Mouse (Mus musculus): ENCODE results near the gene Gbe1.

The Gbe1 gene

DNA sequence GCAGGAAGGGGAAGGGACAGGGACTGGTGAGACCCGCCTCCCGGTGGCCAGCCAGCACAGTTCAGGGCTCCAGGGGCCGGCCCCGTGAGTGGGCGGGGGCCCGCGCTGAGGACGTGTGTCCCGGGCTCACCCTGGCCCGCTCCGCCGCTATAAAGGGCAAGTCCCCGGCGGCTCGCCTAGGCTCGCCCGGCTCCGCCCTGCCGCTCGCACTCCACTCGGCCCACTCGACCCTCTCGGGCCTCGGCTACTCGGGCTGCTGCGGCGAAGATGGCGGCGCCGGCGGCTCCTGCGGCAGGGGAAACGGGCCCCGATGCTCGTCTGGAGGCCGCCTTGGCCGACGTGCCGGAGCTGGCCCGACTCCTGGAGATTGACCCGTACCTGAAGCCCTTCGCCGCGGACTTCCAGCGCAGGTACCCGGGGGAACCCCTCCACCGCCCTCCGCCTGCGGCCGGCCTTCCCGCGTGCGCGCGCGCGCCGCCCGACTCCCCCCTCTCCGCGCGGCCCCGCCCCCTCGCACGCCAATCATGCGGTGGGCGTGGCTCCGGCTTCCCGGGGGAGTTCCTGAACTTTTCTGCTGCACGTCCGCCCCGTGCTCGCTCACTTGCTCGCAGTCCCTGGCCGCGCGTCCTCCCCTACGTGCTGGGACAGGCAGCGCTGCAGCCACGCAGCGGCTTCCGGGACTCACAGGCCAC is at the start of gene Gbe1:
Gene Gbe1, plus strand, starts transcription at position 64 of the 692 bp plus-strand sequence.
- peak; percentile 96 for DNase-seq

GRCm38 (mm10) chr16:70310691-70311090 is 3.1 kb upstream of the Gbe1 start:
- DNase-seq: no peak

DNA sequence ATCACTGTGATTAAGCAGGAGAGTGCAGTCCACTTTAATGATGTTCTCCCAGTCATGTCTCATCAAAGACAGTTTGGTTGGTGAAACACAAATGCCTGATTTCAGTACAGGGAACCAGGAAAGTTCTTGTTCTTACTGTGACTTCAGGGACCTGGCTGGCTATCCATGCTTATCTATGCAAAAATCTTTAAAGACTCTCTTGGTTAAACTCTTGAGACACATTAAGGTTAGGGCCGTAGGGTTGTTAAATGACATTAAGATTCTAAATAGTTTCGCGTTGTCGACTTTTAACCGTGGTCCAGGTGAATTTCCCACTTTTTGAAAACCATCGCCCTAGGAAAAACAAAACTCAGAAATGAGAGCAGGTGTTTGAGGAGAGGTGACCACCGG is 258 bp upstream of the Gbe1 start:
- no peak for DNase-seq

DNA sequence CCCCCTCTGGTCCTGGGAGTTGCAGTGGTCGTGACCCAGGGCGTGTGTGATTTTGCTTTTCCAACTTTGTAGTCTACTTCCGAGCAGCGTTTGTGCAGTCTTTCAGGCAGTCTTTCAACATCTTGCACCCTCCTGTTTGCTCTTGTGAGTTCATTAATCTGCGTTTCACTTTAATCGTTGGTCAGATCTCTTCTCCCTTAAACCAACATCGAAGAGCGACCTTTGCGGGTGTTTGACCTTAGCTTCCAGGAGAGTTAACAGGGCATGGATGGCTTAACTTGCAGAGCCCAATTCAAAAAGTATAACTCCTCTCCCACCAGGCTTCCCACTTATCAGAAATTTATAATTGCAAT is 805 bp downstream of the Gbe1 start:
- DNase-seq: no peak

DNA sequence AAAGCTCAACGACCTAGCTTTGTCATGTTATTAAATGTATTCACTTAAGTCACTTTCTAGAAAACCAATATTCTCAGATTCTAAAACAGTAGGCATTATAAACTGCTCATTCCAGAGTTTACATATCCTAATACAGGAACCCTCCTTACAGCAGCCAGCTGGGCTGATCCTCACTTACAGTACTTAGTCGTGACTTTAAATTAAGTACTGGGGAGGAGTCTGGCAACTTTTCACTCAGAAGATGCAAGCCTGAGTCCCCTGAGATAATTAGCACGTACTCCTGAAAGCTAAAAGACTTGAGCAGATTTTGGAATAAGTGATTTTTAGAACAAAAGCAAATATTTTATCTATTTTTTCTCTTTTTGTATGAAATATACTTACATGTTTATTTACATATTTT is 1.5 kb downstream of the Gbe1 start:
- no peak for DNase-seq

DNA sequence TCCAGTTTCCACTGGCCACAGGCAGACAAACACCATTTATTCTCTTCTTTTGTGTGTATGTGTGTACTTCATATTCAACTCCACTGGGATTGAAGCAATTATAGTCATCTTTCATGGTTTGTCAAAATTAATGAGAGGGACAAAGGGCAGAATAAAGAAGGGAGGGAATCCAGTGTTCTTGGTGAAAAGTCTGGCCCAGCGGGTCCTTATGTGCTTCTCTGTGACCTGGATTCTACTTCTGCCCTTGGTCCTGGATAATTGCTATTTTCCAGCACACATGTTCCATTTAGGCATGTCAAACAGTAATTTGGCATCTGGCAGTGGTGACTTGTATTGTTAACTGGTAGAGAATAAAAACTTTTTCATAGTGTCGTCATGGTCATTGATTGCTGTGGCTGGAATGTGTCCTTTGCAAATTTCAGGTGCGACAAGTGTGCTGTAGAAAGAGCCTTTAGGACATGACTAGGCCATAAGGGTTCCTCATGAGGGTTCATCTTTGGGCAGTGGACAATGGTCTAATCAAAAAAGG is 2.2 kb downstream of the Gbe1 start:
- DNase-seq: no peak

DNA sequence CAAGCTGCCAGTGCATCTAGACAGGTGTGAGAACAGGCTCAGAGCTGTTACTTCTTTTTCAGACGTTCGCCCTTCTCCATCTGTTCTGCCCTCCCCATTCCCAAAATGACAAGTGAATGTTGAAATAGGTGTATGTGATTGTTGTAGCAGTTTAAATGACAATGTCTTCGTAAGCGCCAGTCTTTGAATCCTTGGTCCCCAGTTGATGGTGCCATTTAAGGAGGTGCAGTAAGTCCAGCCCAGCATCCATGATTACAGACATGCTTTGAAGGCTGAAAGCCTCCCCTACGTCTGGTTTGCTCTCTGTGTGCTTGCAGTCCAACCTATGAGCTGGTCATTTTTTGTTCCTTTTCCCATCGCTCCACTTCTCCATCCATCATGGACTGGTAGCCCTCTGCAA is 5.6 kb downstream of the Gbe1 start:
- DNase-seq: no peak

DNA sequence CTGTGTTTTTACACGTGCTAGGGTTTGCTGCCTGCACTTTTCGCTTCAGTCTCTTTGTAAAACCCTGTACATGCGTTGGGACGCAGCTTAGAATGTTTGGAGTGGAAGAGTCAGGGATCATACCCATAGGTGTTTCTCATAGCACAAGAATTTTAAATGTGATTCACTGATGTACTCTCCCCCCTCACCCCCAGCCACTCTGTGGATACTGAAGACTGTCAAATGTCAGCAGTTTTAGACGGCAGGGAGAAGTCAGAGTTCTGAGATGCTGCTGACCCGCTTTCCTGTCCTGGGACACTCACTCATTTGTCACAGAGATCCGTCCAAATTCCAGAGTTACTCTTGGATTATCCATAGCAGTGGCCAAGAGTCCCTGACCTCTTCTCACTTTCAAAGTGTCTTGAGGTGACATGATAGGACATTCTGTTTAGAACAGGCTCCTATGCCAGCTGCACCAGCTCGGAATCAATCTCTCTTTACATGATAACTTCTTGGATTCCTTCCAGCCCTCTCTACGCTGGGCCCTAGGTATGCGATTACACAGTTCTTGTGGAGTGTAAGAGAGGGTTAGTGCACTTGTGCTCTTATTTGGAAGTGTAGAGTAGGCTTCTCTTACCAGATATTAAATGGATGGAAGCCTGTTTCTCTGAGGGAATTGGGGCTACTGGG is 7.0 kb downstream of the Gbe1 start:
- DNase-seq: no peak

GRCm38 (mm10) chr16:70326339-70326948 is 12.7 kb downstream of the Gbe1 start:
- no peak for DNase-seq

DNA sequence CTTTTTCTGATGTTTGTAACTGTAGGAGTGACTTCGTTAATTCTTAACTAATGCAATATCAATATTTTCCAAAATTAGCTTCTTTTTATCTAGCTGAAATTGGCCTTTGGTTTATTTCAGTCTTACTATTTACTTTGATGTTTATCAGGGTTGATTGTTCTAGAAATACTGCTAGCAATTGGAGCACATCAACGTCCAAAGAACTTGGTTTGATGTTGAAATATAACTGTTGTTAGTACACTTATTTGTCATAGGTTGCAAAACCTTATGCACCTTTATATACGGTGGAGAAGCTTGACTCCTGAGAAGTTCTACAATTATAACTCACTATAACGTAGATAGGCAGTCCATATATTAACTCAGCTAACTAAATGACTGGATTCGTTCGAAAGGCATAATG is 14.8 kb downstream of the Gbe1 start:
- DNase-seq: no peak

DNA sequence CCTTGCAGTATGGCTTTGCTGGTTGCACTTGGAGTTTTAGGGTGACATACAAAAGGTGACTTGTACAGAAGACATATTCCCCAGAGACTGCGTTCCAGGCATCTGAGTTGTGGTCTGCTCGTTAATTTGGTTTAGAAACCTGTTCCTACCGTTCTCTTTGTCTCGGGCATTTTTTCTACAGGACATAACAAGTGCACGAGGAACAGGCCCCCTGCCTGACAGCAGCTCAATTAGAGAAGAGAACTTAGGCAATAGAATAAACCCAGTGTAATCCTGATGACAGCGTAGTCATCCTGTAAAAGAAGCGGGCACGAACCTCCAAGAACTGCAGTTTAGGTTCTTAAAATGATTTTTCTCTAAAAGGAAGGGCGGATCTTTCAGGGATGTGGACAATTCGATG is 15.3 kb downstream of the Gbe1 start:
- DNase-seq: no peak

DNA sequence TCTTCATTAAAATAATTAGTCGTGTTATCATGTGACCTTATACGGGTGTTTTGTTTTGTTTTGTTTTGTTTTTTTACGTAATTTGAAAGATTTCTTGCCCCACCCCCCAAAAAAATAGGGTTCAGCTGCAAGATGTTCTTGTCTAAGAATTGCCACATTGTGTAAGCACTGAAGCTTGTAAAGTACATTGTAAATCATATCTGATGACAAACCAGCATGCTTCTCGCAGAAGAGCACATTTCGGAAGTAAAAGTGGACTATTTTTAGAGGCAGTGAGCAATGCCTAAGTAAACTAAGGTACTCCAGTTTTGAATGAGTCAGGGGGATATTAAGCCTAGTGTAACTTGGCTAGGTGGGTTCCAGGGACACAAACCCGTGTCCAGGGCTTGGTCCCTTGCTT is 15.7 kb downstream of the Gbe1 start:
- no peak for DNase-seq

GRCm38 (mm10) chr16:70330007-70330406 is 16.3 kb downstream of the Gbe1 start:
- DNase-seq: no peak

GRCm38 (mm10) chr16:70330626-70331275 is 17.0 kb downstream of the Gbe1 start:
- DNase-seq: no peak

- DNase-seq: no peak
These were observed 21.1 kb downstream of the Gbe1 start for GRCm38 (mm10) chr16:70334812-70335211.

- DNase-seq: no peak
These were observed 21.7 kb downstream of the Gbe1 start for GRCm38 (mm10) chr16:70335472-70335871.

- no peak for DNase-seq
These were observed 23.9 kb downstream of the Gbe1 start for GRCm38 (mm10) chr16:70337661-70338060.

DNA sequence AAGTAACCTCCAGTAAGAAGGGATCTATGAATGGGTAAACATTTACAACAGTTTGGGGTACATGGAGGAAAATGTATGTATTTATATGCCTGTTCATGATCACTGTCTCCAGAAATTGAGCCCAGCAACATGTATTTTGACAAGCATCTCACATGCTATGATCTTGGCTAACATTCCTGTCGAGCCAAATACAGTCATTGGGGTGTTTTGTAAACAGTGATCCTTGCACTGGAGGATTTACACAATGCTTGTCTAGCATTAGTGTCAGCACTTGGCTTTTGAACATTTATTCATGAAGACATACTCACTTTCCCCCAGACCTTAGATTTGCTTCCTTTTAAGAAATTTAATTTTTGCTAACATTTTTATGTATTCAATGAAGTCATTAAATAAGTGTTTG is 30.7 kb downstream of the Gbe1 start:
- no peak for DNase-seq

GRCm38 (mm10) chr16:70345607-70346006 is 31.9 kb downstream of the Gbe1 start:
- DNase-seq: peak; percentile 4

DNA sequence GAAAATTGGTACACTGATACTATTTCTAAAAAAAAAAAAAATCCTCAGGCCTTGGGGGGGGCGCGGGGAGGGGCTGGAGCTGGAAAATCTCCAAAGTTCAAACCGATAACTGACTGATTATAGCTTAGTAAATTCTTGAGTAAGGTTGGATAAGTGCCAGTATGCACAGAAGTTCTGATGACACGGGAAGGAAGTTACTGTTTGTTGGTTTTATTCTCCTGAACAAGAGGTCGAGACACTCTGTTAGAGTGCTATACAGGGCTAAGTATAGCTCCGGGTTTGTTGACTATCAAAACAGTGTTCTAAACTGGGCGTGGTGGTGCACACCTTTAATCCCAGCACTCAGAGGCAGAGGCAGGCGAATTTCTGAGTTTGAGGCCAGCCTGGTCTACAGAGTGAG is 36.3 kb downstream of the Gbe1 start:
- DNase-seq: no peak

GRCm38 (mm10) chr16:70351641-70352280 is 38.0 kb downstream of the Gbe1 start:
- DNase-seq: peak; percentile 45

DNA sequence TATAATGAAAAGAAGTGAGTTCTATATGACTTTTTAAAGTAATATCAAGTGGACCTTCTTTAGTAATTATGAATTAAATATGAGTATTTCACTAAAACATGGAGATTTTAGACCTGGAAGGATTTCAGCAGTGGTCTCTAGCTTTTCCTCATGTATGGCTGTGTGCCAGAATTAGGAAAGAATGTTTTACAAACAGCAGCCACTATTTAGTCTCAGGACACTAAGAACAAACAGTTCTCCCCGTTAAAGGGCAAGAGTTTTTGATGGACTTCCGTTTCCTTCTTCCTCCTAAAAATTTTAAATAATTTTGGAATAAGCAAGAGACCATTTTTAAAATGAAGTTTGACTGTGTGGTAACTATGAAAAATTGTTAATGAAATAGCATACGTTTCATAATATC is 38.8 kb downstream of the Gbe1 start:
- no peak for DNase-seq

GRCm38 (mm10) chr16:70353058-70353457 is 39.3 kb downstream of the Gbe1 start:
- peak; percentile 68 for DNase-seq
